Mouse (Mus musculus): ENCODE data around the gene Slc30a6. TPM values are rescaled to one million over a fixed set of nuclear protein-coding genes. Genes with fewer than 3 reads are reported as not detected.

Slc30a6 gene
- polyA plus RNA-seq (2014; fragmentation: Nextera tagmentation; extraction: Ambion mirVana): 37.4 and 39.4 TPM in 2 replicates

GRCm38 (mm10) chr17:74395383-74396065 is at the start of gene Slc30a6:
TSS of gene Slc30a6 (plus strand) at chr17:74395608.
- Histone ChIP-seq H3K4me2 (ENCODE audit: low read length) (peak within 1 kb of the TSS; percentile 69), H3K4me1 (replicated peaks; ENCODE audit: control insufficient read depth, insufficient read depth, low read length) (0 out of 2 replicates have a peak, but pooled peaks cover 3% of the 10 kb centered on the region), H3K4me3 (ENCODE audit: low read depth, low read length) (peak within 1 kb of the TSS; percentile 72), H3K9ac (ENCODE audit: low read length) (peak within 1 kb of the TSS; percentile 78), H3K27ac (ENCODE audit: low read depth) (peak within 1 kb of the TSS; percentile 80), H3K36me3 (ENCODE audit: control insufficient read depth, insufficient read depth, low read length) (no peaks in the 10 kb centered on the region), H3K9me3 (ENCODE audit: control insufficient read depth, low read length) (no peaks in the 10 kb centered on the region), H3K27me3 (replicated peaks; ENCODE audit: control insufficient read depth, insufficient read depth, low read length) (no peaks in the 10 kb centered on the region)
- peak; percentile 95 for DNase-seq (ENCODE audit: low spot score)
- peak; percentile 98 for ATAC-seq (replicated peaks; ENCODE audit: low FRiP score, low TSS enrichment, low read depth)
- under 1% methylated on average over 41 of the region's 41 CpGs for WGBS

- H3K4me3 ChIP-seq (ENCODE audit: low read depth, low read length): no peak overlapping the region
- no peak for ATAC-seq (replicated peaks; ENCODE audit: low FRiP score, low TSS enrichment, low read depth)
- H3K27me3 ChIP-seq (replicated peaks; ENCODE audit: control insufficient read depth, insufficient read depth, low read length): no peaks in the 10 kb centered on the region
- H3K4me1 ChIP-seq (replicated peaks; ENCODE audit: control insufficient read depth, insufficient read depth, low read length): no peaks in the 10 kb centered on the region
- H3K9ac ChIP-seq (ENCODE audit: low read length): no peak overlapping the region
- H3K27ac ChIP-seq (ENCODE audit: low read depth): no peak overlapping the region
- 90% methylated on average over 1 of the region's 1 CpGs for WGBS
- DNase-seq (ENCODE audit: low spot score): no peak
- H3K4me2 ChIP-seq (ENCODE audit: low read length): no peak overlapping the region
- no peaks in the 10 kb centered on the region for H3K9me3 ChIP-seq (ENCODE audit: control insufficient read depth, low read length)
- peaks cover 50% of the 10 kb centered on the region for H3K36me3 ChIP-seq (ENCODE audit: control insufficient read depth, insufficient read depth, low read length)
Observed at GRCm38 (mm10) chr17:74363592-74363991, 31.8 kb upstream of the Slc30a6 start.

GRCm38 (mm10) chr17:74376916-74377315 is 18.5 kb upstream of the Slc30a6 start:
- Histone ChIP-seq H3K27me3 (replicated peaks; ENCODE audit: control insufficient read depth, insufficient read depth, low read length) (no peaks in the 10 kb centered on the region), H3K4me2 (ENCODE audit: low read length) (no peak overlapping the region), H3K36me3 (ENCODE audit: control insufficient read depth, insufficient read depth, low read length) (peaks cover 78% of the 10 kb centered on the region), H3K4me3 (ENCODE audit: low read depth, low read length) (no peak overlapping the region), H3K27ac (ENCODE audit: low read depth) (no peak overlapping the region), H3K9me3 (ENCODE audit: control insufficient read depth, low read length) (no peaks in the 10 kb centered on the region), H3K9ac (ENCODE audit: low read length) (no peak overlapping the region), H3K4me1 (replicated peaks; ENCODE audit: control insufficient read depth, insufficient read depth, low read length) (no peaks in the 10 kb centered on the region)
- DNase-seq (ENCODE audit: low spot score) (no peak), ATAC-seq (replicated peaks; ENCODE audit: low FRiP score, low TSS enrichment, low read depth) (no peak)
- 87% methylated on average over 1 of the region's 1 CpGs for WGBS

- Histone ChIP-seq H3K4me2 (ENCODE audit: low read length) (no peak overlapping the region), H3K27me3 (replicated peaks; ENCODE audit: control insufficient read depth, insufficient read depth, low read length) (no peaks in the 10 kb centered on the region), H3K4me3 (ENCODE audit: low read depth, low read length) (no peak overlapping the region), H3K9ac (ENCODE audit: low read length) (no peak overlapping the region), H3K4me1 (replicated peaks; ENCODE audit: control insufficient read depth, insufficient read depth, low read length) (no peaks in the 10 kb centered on the region), H3K27ac (ENCODE audit: low read depth) (no peak overlapping the region), H3K9me3 (ENCODE audit: control insufficient read depth, low read length) (no peaks in the 10 kb centered on the region), H3K36me3 (ENCODE audit: control insufficient read depth, insufficient read depth, low read length) (peaks cover 72% of the 10 kb centered on the region)
- DNase-seq (ENCODE audit: low spot score) (no peak), ATAC-seq (replicated peaks; ENCODE audit: low FRiP score, low TSS enrichment, low read depth) (no peak)
Observed at GRCm38 (mm10) chr17:74386657-74387056, 8.8 kb upstream of the Slc30a6 start.

GRCm38 (mm10) chr17:74389847-74390246 is 5.6 kb upstream of the Slc30a6 start:
- Histone ChIP-seq H3K4me1 (replicated peaks; ENCODE audit: control insufficient read depth, insufficient read depth, low read length) (no peaks in the 10 kb centered on the region), H3K9me3 (ENCODE audit: control insufficient read depth, low read length) (no peaks in the 10 kb centered on the region), H3K9ac (ENCODE audit: low read length) (no peak overlapping the region), H3K27me3 (replicated peaks; ENCODE audit: control insufficient read depth, insufficient read depth, low read length) (no peaks in the 10 kb centered on the region), H3K4me3 (ENCODE audit: low read depth, low read length) (no peak overlapping the region), H3K4me2 (ENCODE audit: low read length) (no peak overlapping the region), H3K27ac (ENCODE audit: low read depth) (no peak overlapping the region), H3K36me3 (ENCODE audit: control insufficient read depth, insufficient read depth, low read length) (peaks cover 42% of the 10 kb centered on the region)
- DNase-seq (ENCODE audit: low spot score): no peak
- 73% methylated on average over 3 of the region's 3 CpGs for WGBS
- no peak for ATAC-seq (replicated peaks; ENCODE audit: low FRiP score, low TSS enrichment, low read depth)

GRCm38 (mm10) chr17:74394381-74394780 is 1.0 kb upstream of the Slc30a6 start:
- Histone ChIP-seq H3K27ac (ENCODE audit: low read depth) (no peak overlapping the region), H3K4me2 (ENCODE audit: low read length) (no peak overlapping the region; the same call in 1 of the 2 replicates), H3K27me3 (replicated peaks; ENCODE audit: control insufficient read depth, insufficient read depth, low read length) (no peaks in the 10 kb centered on the region), H3K4me1 (replicated peaks; ENCODE audit: control insufficient read depth, insufficient read depth, low read length) (0 out of 2 replicates have a peak, but pooled peaks cover 3% of the 10 kb centered on the region), H3K9me3 (ENCODE audit: control insufficient read depth, low read length) (no peaks in the 10 kb centered on the region), H3K4me3 (ENCODE audit: low read depth, low read length) (no peak overlapping the region), H3K36me3 (ENCODE audit: control insufficient read depth, insufficient read depth, low read length) (peaks cover 6% of the 10 kb centered on the region), H3K9ac (ENCODE audit: low read length) (no peak overlapping the region)
- WGBS: 85% methylated on average over 2 of the region's 2 CpGs
- ATAC-seq (replicated peaks; ENCODE audit: low FRiP score, low TSS enrichment, low read depth) (no peak), DNase-seq (ENCODE audit: low spot score) (no peak)

GRCm38 (mm10) chr17:74394855-74395254 is 553 bp upstream of the Slc30a6 start:
- Histone ChIP-seq H3K36me3 (ENCODE audit: control insufficient read depth, insufficient read depth, low read length) (peaks cover 4% of the 10 kb centered on the region; the same call in 1 of the 2 replicates), H3K9ac (ENCODE audit: low read length) (peak overlapping the region; percentile 44), H3K4me2 (ENCODE audit: low read length) (peak overlapping the region; percentile 69), H3K4me3 (ENCODE audit: low read depth, low read length) (peak overlapping the region; percentile 72), H3K27ac (ENCODE audit: low read depth) (peak overlapping the region; percentile 80; the same call in 1 of the 2 replicates), H3K27me3 (replicated peaks; ENCODE audit: control insufficient read depth, insufficient read depth, low read length) (no peaks in the 10 kb centered on the region), H3K9me3 (ENCODE audit: control insufficient read depth, low read length) (no peaks in the 10 kb centered on the region), H3K4me1 (replicated peaks; ENCODE audit: control insufficient read depth, insufficient read depth, low read length) (0 out of 2 replicates have a peak, but pooled peaks cover 3% of the 10 kb centered on the region)
- ATAC-seq (replicated peaks; ENCODE audit: low FRiP score, low TSS enrichment, low read depth): peak; percentile 48
- peak; percentile 63 for DNase-seq (ENCODE audit: low spot score)
- 27% methylated on average over 16 of the region's 16 CpGs for WGBS

GRCm38 (mm10) chr17:74396766-74397165 is 1.4 kb downstream of the Slc30a6 start:
- H3K27ac ChIP-seq (ENCODE audit: low read depth): no peak overlapping the region
- no peaks in the 10 kb centered on the region for H3K27me3 ChIP-seq (replicated peaks; ENCODE audit: control insufficient read depth, insufficient read depth, low read length)
- WGBS: 74% methylated on average over 4 of the region's 4 CpGs
- 0 out of 2 replicates have a peak, but pooled peaks cover 3% of the 10 kb centered on the region for H3K4me1 ChIP-seq (replicated peaks; ENCODE audit: control insufficient read depth, insufficient read depth, low read length)
- no peaks in the 10 kb centered on the region for H3K9me3 ChIP-seq (ENCODE audit: control insufficient read depth, low read length)
- no peak for DNase-seq (ENCODE audit: low spot score)
- ATAC-seq (replicated peaks; ENCODE audit: low FRiP score, low TSS enrichment, low read depth): no peak
- H3K4me3 ChIP-seq (ENCODE audit: low read depth, low read length): peak overlapping the region; percentile 72; the same call in 1 of the 2 replicates
- peak overlapping the region; percentile 3; the same call in 1 of the 2 replicates for H3K9ac ChIP-seq (ENCODE audit: low read length)
- peak overlapping the region; percentile 54 for H3K4me2 ChIP-seq (ENCODE audit: low read length)
- 0 out of 2 replicates have a peak, but pooled peaks cover 6% of the 10 kb centered on the region for H3K36me3 ChIP-seq (ENCODE audit: control insufficient read depth, insufficient read depth, low read length)
